Mouse (Mus musculus) brain, embryonic 14.5 days (tissue): ENCODE results near the gene Rufy2. TPM values are rescaled to one million over a fixed set of nuclear protein-coding genes. Genes with fewer than 3 reads are reported as not detected.

Experiments
- DNase-seq: peaks from one replicate; pipeline ENCODE4 v3.0.0-alpha.2; 2011; ENCODE audit warnings: low read depth
- CTCF ChIP-seq: fragments of 200-500 bp; IDR thresholded peaks from 2 replicates; pipeline ENCODE4 v1.5.1; 2012; ENCODE audit warnings: inconsistent platforms, mild to moderate bottlenecking, moderate library complexity, borderline replicate concordance; ENCODE audit not compliant: insufficient read depth, insufficient read length; ENCODE audit errors: extremely low read depth
- POLR2A ChIP-seq: fragments of 200-500 bp; IDR thresholded peaks from 2 replicates; pipeline ENCODE4 v1.6.1; 2012; ENCODE audit warnings: mild to moderate bottlenecking, inconsistent platforms, borderline replicate concordance; ENCODE audit not compliant: poor library complexity, insufficient read depth, insufficient read length, severe bottlenecking; ENCODE audit errors: extremely low read depth
- polyA plus RNA-seq: library from polyadenylated mRNA; depleted of rRNA; stranded (reverse); fragments of >200 nt; gene quantifications from 2 replicates; pipeline ENCODE4 v1.2.3, GENCODE M21; 2012

Rufy2 gene
- polyA plus RNA-seq, 1 experiment: 39.0 TPM

DNA sequence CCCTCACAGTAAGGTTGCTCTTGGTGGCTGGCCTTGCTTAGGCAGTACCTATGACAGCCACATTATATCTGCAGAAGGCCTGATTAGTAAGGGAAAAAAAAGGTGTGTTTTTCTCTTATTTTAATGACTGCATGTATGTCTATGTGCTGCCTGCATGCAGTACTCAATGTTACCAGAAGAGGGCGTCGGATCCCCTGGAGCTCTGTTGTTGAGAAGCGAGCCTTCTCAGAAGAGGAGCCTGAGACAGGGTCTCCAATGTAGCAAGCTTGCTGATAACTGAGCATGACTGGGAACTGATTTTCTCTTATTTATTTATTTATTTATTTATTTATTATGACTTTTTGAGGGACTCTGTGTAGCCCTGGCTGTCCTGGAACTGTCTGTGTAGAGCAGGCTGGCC is 7.3 kb downstream of the Rufy2 start:
- DNase-seq: peak; percentile 54
- TF ChIP-seq POLR2A (no peak), CTCF (peak; percentile 68)

DNA sequence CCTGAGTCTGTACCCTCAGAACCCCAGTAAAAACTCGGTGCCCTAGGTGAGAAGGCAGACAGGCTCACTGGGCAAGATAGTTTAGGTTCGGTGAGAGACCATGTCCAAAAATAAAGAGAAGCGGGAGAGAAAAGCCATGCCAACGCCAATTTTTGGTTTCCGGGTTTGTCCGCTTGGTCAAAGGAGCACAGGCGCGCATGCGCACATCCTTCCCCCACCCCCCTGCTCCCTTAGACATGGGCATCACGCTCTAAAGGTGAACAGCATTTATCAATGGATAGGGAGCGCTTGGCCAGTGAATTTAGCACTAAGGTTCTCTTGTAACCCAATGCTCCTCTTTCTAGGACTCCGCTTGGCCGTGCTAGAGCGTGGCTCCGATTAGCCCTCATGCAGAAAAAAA is 10.6 kb downstream of the Rufy2 start:
- no peak for DNase-seq
- TF ChIP-seq POLR2A (no peak), CTCF (no peak)

GRCm38 (mm10) chr10:62993991-62994390 is 14.0 kb downstream of the Rufy2 start:
- no peak for DNase-seq
- no peak for TF ChIP-seq POLR2A
- TF ChIP-seq CTCF: no peak

DNA sequence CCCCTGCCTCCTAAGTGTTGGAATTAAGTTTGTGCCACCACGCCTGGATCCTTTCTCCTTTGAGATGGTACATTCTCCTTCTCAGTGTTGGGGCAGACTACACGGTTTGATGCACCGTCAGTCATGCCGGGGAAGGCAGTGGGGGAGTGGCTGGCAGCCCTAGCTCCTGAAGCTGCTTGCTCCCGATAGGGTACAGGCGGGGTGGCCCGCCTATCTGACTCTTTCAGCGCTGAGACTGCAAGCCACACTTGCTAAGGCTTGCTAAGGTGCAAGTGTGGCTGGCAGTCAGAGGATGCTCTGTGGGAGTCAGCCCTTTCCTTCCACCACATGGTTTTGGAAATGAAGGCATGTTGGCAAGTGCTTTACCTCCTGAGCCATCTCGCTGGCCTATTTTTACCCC is 20.6 kb downstream of the Rufy2 start:
- no peak for DNase-seq
- TF ChIP-seq POLR2A: no peak
- TF ChIP-seq CTCF: no peak

DNA sequence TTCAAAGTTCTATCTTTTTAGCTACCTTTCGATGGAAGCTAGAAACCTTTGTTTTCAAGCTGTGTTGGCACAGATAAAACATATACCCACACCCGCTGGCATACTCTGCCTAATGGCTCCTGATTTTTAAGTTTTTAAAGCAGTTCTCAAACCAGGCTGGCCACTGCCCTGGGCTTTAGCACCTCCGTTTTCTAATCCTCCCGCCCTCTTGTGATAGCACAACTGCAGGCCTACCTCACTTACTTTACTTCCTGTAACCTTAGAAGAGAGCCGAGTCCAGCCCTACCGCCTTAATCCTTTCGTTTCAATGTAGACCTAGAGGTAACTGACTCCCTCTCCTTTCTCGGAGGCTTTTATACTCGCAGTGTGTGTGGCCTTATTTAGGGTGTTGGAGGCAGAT is 23.2 kb downstream of the Rufy2 start:
- DNase-seq: no peak
- TF ChIP-seq POLR2A: no peak

DNA sequence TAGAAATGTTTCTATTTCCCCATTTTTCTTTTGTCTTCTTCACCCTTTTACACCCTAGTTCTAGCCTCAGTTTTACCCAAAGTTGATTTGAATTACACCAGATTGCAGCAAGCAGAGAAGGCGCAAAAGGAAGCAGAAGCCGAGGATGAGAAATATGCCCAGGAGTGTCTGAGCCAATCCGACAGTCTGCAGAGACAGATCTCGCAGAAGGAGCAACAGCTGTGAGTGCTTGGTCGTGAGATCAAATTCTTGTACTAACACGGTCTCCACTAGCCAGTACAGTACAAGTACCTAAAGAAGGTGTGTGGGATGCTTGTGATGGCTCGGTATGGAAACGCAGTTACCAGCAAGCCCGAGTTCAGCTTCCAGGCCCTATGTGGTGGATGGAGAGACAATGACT is 24.5 kb downstream of the Rufy2 start:
- no peak for DNase-seq
- TF ChIP-seq CTCF (no peak), POLR2A (no peak)

DNA sequence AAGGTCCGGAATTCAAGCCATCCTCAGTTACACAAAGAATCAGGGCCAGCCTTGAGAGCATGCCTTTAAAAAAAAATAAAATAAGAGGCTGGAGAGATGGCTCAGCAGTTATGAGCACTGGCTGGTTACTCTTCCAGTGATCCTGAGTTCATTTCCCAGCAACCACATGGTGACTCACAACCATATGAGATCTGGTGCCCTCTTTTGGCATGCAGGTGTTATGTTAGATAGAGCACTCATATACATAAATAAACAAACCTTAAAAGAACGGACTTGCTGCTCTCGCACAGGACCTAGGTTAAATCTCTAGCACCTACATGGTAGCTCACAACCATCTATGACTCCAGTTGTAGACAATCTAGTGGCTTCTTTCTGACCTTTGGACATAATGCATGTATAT is 28.2 kb downstream of the Rufy2 start:
- TF ChIP-seq POLR2A: no peak
- no peak for DNase-seq

DNA sequence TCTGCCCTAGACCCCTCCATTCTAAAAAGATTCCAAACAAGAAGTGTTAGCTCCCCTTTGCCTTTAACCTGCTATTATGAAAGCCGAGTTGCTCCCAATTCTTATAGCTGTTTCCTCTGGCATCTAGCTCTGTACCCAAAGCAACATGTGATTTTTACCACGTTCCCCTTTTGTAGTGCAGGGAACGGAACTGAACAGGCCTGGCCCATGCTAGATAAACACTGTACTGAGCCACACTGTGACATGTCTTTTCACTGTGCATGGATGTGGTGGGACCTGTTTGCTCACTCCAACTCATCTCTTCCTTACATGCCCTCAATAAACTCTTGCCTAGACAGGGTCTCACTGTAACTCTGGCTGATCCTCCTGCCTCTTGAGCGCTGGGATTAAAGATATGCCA is 30.2 kb downstream of the Rufy2 start:
- TF ChIP-seq CTCF (no peak), POLR2A (no peak)
- no peak for DNase-seq

DNA sequence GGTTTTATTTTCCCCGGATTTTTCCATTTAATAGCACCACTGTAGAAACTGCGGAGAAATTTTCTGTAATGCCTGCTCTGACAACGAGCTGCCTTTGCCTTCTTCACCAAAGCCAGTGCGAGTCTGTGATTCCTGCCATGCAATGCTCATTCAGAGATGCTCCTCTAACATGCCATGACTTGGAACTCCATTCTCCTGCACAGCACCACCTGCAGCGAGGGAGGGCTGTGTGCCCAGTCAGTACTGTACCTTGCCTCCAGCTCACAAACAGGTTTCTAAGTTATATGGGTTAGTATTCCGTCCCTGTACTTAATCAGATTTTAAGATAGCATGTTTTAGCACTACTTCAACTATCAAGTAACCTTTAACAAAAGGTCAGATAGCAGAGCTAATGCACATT is 31.5 kb downstream of the Rufy2 start:
- no peak for DNase-seq
- TF ChIP-seq CTCF (no peak), POLR2A (no peak)

DNA sequence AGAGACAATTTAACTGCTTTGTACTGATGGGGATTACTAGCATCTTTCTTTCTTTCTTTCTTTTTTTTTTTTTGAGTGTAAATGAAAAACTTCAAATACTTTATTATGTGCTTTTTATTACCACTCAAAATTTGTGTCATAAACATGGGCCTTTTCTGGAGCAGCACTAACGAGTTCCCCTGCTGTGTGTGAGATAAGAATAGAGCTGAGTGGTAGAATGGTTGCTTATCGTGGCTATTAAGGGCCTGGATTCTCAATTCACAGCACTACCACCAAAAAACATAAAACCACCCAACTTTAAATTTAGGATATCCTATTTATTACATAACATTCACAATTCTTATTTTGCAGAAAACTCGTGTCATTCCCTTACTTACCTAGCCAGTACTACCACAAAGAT is 33.5 kb downstream of the Rufy2 start:
- TF ChIP-seq POLR2A: no peak
- TF ChIP-seq CTCF: no peak
- no peak for DNase-seq

- TF ChIP-seq CTCF (no peak), POLR2A (no peak)
- no peak for DNase-seq
Measured at GRCm38 (mm10) chr10:63014168-63014567, 34.1 kb downstream of the Rufy2 start.

DNA sequence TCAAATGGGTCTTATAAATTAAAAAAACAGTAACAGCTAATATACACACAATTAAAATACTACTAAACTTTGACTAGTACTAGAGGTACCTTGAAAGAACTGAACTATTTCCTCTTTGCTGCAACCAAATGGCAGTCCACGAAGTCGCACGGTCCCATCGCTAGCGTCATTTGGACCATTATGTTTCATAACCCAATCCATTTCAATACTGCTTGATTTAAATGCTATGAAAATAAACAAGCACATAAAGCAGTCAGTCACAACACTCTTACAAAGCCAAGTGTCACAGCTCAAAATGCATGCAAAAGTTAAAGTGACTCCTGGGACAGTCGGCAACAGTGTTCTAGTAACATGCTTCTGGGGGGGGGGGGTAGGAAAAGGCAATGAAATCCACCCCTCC is 39.3 kb downstream of the Rufy2 start:
- DNase-seq: no peak
- TF ChIP-seq CTCF (no peak), POLR2A (no peak)

- TF ChIP-seq CTCF (no peak), POLR2A (no peak)
- no peak for DNase-seq
Measured at GRCm38 (mm10) chr10:63021702-63022101, 41.7 kb downstream of the Rufy2 start.
